In the genomic region with DNA sequence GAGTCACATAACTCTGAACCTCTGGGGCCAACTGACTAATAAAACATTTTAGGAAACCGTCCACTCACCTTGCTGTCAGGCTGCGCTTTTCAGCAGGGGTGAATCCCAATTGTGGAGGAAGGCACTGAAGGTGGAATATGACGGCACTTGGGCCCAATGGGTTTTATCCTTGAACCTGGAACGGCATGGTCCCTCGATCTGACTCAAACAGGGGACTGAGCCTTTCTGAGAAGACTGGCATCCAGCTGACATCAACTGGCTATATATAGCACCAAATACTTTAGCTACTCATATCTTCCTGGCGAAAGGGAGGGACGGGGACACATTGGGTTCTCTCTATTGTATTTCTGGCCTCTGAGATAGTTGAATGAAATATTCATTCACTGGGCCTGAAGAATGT, we compare ENCODE assay signal across 17 mouse cellular contexts. TPM values are rescaled to one million over a fixed set of nuclear protein-coding genes. Genes with fewer than 3 reads are reported as not detected.
DNase-seq lines count a peak whose midpoint lies in the region; ATAC-seq and TF ChIP-seq lines count a peak whose summit lies in the region.
"Had no signal": no experiment of that assay in that cellular context is flagged by ENCODE, and none has a peak within 500 bp of the region (broad histone marks: within the 10 kb centered on the region; RNA-seq: fewer than 3 reads in every experiment).

TSS of gene Myoz2 (minus strand) at position 264 of the 400 bp plus-strand sequence.

- TF ChIP-seq POLR2A in lung, adult 2 months (IDR thresholded peaks at IDR 0.05; ENCODE audit: borderline replicate concordance, extremely low read depth, low read depth, low read length) = no peak
- no peak for TF ChIP-seq POLR2A in limb, embryonic 14.5 days (IDR thresholded peaks at IDR 0.05; ENCODE audit: borderline replicate concordance, extremely low read depth, insufficient read depth, insufficient read length)

- DNase-seq in lung, adult 2 months = no peak
- no peak for DNase-seq in lung, postnatal 0 days (ENCODE audit: low spot score)
- DNase-seq in gastrocnemius, postnatal 10 days = no peak
- no peak for DNase-seq in limb, embryonic 14.5 days (ENCODE audit: low spot score)
- no peak for DNase-seq in right cerebral cortex, postnatal 10 days (ENCODE audit: low spot score in 2 of 2)
- DNase-seq in hindbrain, postnatal 0 days (ENCODE audit: low spot score) = no peak
- DNase-seq: kidney, postnatal 14 days; layer of hippocampus, postnatal 36 days; thymus, postnatal 36 days had no signal

- WGBS in lung, adult 2 months = 80% methylated on average over 7 of the region's 7 CpGs
- 89% methylated on average over 7 of the region's 7 CpGs for WGBS in lung, postnatal 0 days
- 48% methylated on average over 7 of the region's 7 CpGs for WGBS in heart, embryonic 12.5 days
- WGBS in limb, embryonic 14.5 days = 67% methylated on average over 7 of the region's 7 CpGs
- 92% methylated on average over 7 of the region's 7 CpGs for WGBS in hindbrain, postnatal 0 days

- no peaks in the 10 kb centered on the region for H3K27me3 ChIP-seq in lung, postnatal 0 days (replicated peaks; ENCODE audit: insufficient read depth, low read length)
- no peaks in the 10 kb centered on the region for H3K27me3 ChIP-seq in heart, embryonic 12.5 days (replicated peaks)
- H3K27me3 ChIP-seq in limb, embryonic 14.5 days (ENCODE audit: control insufficient read depth, insufficient read depth, low read length) = no peaks in the 10 kb centered on the region
- no peaks in the 10 kb centered on the region for H3K27me3 ChIP-seq in hindbrain, postnatal 0 days (ENCODE audit: insufficient read depth, low read length)

- no peaks in the 10 kb centered on the region for H3K36me3 ChIP-seq in lung, postnatal 0 days (ENCODE audit: insufficient read depth, low read length)
- no peaks in the 10 kb centered on the region for H3K36me3 ChIP-seq in heart, embryonic 12.5 days
- no peaks in the 10 kb centered on the region for H3K36me3 ChIP-seq in limb, embryonic 14.5 days (ENCODE audit: control insufficient read depth, insufficient read depth, low read length)
- H3K36me3 ChIP-seq in hindbrain, postnatal 0 days (ENCODE audit: insufficient read depth, low read length) = no peaks in the 10 kb centered on the region

- no peak for TF ChIP-seq CTCF in lung, adult 2 months (IDR thresholded peaks at IDR 0.05; ENCODE audit: insufficient read depth, low read length)
- no peak for TF ChIP-seq CTCF in lung, postnatal 0 days (IDR thresholded peaks at IDR 0.05)
- no peak for TF ChIP-seq CTCF in hindbrain, postnatal 0 days (IDR thresholded peaks at IDR 0.05; ENCODE audit: low read depth)

- no peak within 1 kb of the TSS for H3K27ac ChIP-seq in lung, postnatal 0 days (ENCODE audit: low read length)
- peak within 1 kb of the TSS; percentile 94 for H3K27ac ChIP-seq in heart, embryonic 12.5 days (ENCODE audit: poor library complexity, severe bottlenecking)
- H3K27ac ChIP-seq in limb, embryonic 14.5 days (replicated peaks; ENCODE audit: low read depth, low read length) = no peak within 1 kb of the TSS
- no peak within 1 kb of the TSS for H3K27ac ChIP-seq in hindbrain, postnatal 0 days
- H3K27ac ChIP-seq: liver, embryonic 14.5 days had no signal

- H3K9ac ChIP-seq in lung, postnatal 0 days (replicated peaks; ENCODE audit: low read depth) = no peak within 1 kb of the TSS
- H3K9ac ChIP-seq in heart, embryonic 12.5 days = peak within 1 kb of the TSS; percentile 66
- H3K9ac ChIP-seq in limb, embryonic 14.5 days (ENCODE audit: low read depth, low read length, severe bottlenecking) = no peak within 1 kb of the TSS
- H3K9ac ChIP-seq in hindbrain, postnatal 0 days (replicated peaks; ENCODE audit: low read length) = no peak within 1 kb of the TSS
- H3K9ac ChIP-seq: liver, embryonic 14.5 days had no signal

- ATAC-seq in lung, postnatal 0 days = no peak
- ATAC-seq in heart, embryonic 12.5 days (ENCODE audit: insufficient number of reproducible peaks, low FRiP score) = peak; percentile 75
- no peak for ATAC-seq in limb, embryonic 14.5 days (ENCODE audit: low FRiP score, low read depth)
- ATAC-seq in megakaryocyte-erythroid progenitor cell, adult 5-6 weeks (replicated peaks; ENCODE audit: low FRiP score, low TSS enrichment, poor library complexity, severe bottlenecking) = no peak
- ATAC-seq in hindbrain, postnatal 0 days = no peak
- ATAC-seq: activated CD4-positive, CD25-positive, alpha-beta regulatory T cell, adult 4 months had no signal

- TF ChIP-seq EP300 in lung, postnatal 0 days (IDR thresholded peaks at IDR 0.05) = no peak

- no peaks in the 10 kb centered on the region for H3K4me1 ChIP-seq in lung, adult 2 months (ENCODE audit: control insufficient read depth, insufficient read depth, low read length)
- H3K4me1 ChIP-seq in lung, postnatal 0 days (ENCODE audit: insufficient read depth, low read depth, low read length) = no peaks in the 10 kb centered on the region
- peaks cover 24% of the 10 kb centered on the region for H3K4me1 ChIP-seq in heart, embryonic 12.5 days (replicated peaks)
- no peaks in the 10 kb centered on the region for H3K4me1 ChIP-seq in limb, embryonic 14.5 days (ENCODE audit: control insufficient read depth, insufficient read depth, low read length)
- H3K4me1 ChIP-seq in hindbrain, postnatal 0 days (ENCODE audit: insufficient read depth, low read length) = no peaks in the 10 kb centered on the region

- no peaks in the 10 kb centered on the region for H3K9me3 ChIP-seq in lung, postnatal 0 days (ENCODE audit: low read length)
- no peaks in the 10 kb centered on the region for H3K9me3 ChIP-seq in heart, embryonic 12.5 days (replicated peaks)
- H3K9me3 ChIP-seq in limb, embryonic 14.5 days (ENCODE audit: control insufficient read depth, low read length) = no peaks in the 10 kb centered on the region
- no peaks in the 10 kb centered on the region for H3K9me3 ChIP-seq in hindbrain, postnatal 0 days (ENCODE audit: low read length)

- no peak within 1 kb of the TSS for H3K4me2 ChIP-seq in lung, postnatal 0 days (replicated peaks; ENCODE audit: low read depth, low read length)
- H3K4me2 ChIP-seq in heart, embryonic 12.5 days = peak within 1 kb of the TSS; percentile 63
- H3K4me2 ChIP-seq in limb, embryonic 14.5 days (replicated peaks; ENCODE audit: low read depth, low read length, severe bottlenecking) = no peak within 1 kb of the TSS
- no peak within 1 kb of the TSS for H3K4me2 ChIP-seq in hindbrain, postnatal 0 days (ENCODE audit: low read depth, low read length)

- H3K4me3 ChIP-seq in lung, adult 2 months (replicated peaks; ENCODE audit: extremely low read depth, low read depth, low read length) = no peak within 1 kb of the TSS
- no peak within 1 kb of the TSS for H3K4me3 ChIP-seq in lung, postnatal 0 days (ENCODE audit: low read depth, low read length)
- peak within 1 kb of the TSS; percentile 40 for H3K4me3 ChIP-seq in heart, embryonic 12.5 days
- H3K4me3 ChIP-seq in limb, embryonic 14.5 days (replicated peaks; ENCODE audit: low read length) = no peak within 1 kb of the TSS
- no peak within 1 kb of the TSS for H3K4me3 ChIP-seq in hindbrain, postnatal 0 days (ENCODE audit: low read length)

RNA-seq across cellular contexts. Expression of gene Myoz2, which starts in this region (rescaled TPM):
- 4.3 and 11.6 TPM in 2 replicates for polyA plus RNA-seq in lung, adult 2 months (2012; rRNA removed)
- 3.7 and 5.5 TPM in 2 replicates for polyA plus RNA-seq in lung, postnatal 0 days (2015; fragmentation: Nextera tagmentation; extraction: Ambion mirVana)
- total RNA-seq in gastrocnemius, postnatal 10 days (2021) = 100 to 1,000 TPM; 268 to 314 TPM
- 154 and 163 TPM in 2 replicates for polyA plus RNA-seq in heart, embryonic 12.5 days (2016; fragmentation: Nextera tagmentation; extraction: Ambion mirVana)
- polyA plus RNA-seq in limb, embryonic 14.5 days (2012; rRNA removed) = 13.9 and 20.2 TPM in 2 replicates
- polyA plus RNA-seq in limb, embryonic 14.5 days (2014; fragmentation: Nextera tagmentation; extraction: Ambion mirVana) = 20.2 and 34.6 TPM in 2 replicates
- total RNA-seq in megakaryocyte-erythroid progenitor cell, adult 5-6 weeks (2014; fragmentation: Nextera tagmentation) = not detected in 2 replicates
- total RNA-seq in megakaryocyte-erythroid progenitor cell, adult 5-6 weeks (2017) = not detected in 2 replicates
- 0.97 TPM in 1 of 2 replicates, not detected in the other for total RNA-seq in hindbrain, postnatal 0 days (2014; rRNA removed)
- not detected in 2 replicates for polyA plus RNA-seq in hindbrain, postnatal 0 days (2015; fragmentation: Nextera tagmentation; extraction: Ambion mirVana)
- total RNA-seq: megakaryocyte progenitor cell, adult 5-6 weeks; MEL; monocyte, adult 5-6 weeks had no signal
- polyA plus RNA-seq: activated CD4-positive, CD25-positive, alpha-beta regulatory T cell, adult 4 months; liver, embryonic 14.5 days; spleen, adult 2 months had no signal

Comparison
In these comparisons a context has a peak if more than half of its experiments do, and no peak if none do; other contexts are left out.
1. RNA of gene Myoz2 (total RNA-seq): 268 to 314 TPM in gastrocnemius, postnatal 10 days; not detected in megakaryocyte-erythroid progenitor cell, adult 5-6 weeks and 0.97 TPM in hindbrain, postnatal 0 days; every median in the first group is over 100 times any median in the second.